19 mouse cellular contexts compared by ENCODE assay signal in genomic region chr2:127914047-127914446, GRCm38 (mm10).
"Had no signal": no experiment of that assay in that cellular context is flagged by ENCODE, and none has a peak within 500 bp of the region (broad histone marks: within the 10 kb centered on the region; RNA-seq: fewer than 3 reads in every experiment).

No protein-coding gene starts in this region.

- H3K4me3 ChIP-seq: lung, embryonic 15.5 days; megakaryocyte, embryonic 14.5 days; midbrain, embryonic 10.5 days; midbrain, embryonic 12.5 days; myocyte; neural tube, embryonic 13.5 days; neural tube, embryonic 15.5 days; stomach, embryonic 15.5 days had no signal

- H3K27ac ChIP-seq: liver, embryonic 14.5 days; lung, embryonic 15.5 days; midbrain, embryonic 10.5 days; midbrain, embryonic 12.5 days; neural tube, embryonic 13.5 days; neural tube, embryonic 15.5 days; stomach, embryonic 15.5 days; stomach, postnatal 0 days had no signal

- H3K4me2 ChIP-seq: lung, embryonic 15.5 days; midbrain, embryonic 12.5 days; neural tube, embryonic 13.5 days; neural tube, embryonic 15.5 days; stomach, embryonic 15.5 days had no signal

- H3K9ac ChIP-seq: liver, embryonic 14.5 days; lung, embryonic 15.5 days; midbrain, embryonic 12.5 days; neural tube, embryonic 13.5 days; neural tube, embryonic 15.5 days; stomach, embryonic 15.5 days had no signal

- ATAC-seq: lung, postnatal 0 days; midbrain, embryonic 16.5 days had no signal

- H3K27me3 ChIP-seq: lung, embryonic 15.5 days; midbrain, embryonic 12.5 days; neural tube, embryonic 13.5 days; neural tube, embryonic 15.5 days; stomach, embryonic 15.5 days had no signal

- H3K4me1 ChIP-seq: lung, embryonic 15.5 days; midbrain, embryonic 12.5 days; neural tube, embryonic 13.5 days; neural tube, embryonic 15.5 days; stomach, embryonic 15.5 days had no signal

- DNase-seq: lung, adult 18-20 months; lung, postnatal 14 days; lung, postnatal 36 days; midbrain, embryonic 14.5 days; right cerebral cortex, postnatal 14 days; thymus, postnatal 14 days; thymus, postnatal 36 days had no signal

- H3K9me3 ChIP-seq: lung, embryonic 15.5 days; megakaryocyte, embryonic 14.5 days; midbrain, embryonic 10.5 days; midbrain, embryonic 12.5 days; neural tube, embryonic 13.5 days; neural tube, embryonic 15.5 days; stomach, embryonic 15.5 days had no signal

- H3K36me3 ChIP-seq: lung, embryonic 15.5 days; midbrain, embryonic 10.5 days; midbrain, embryonic 12.5 days; neural tube, embryonic 13.5 days; neural tube, embryonic 15.5 days; stomach, embryonic 15.5 days had no signal
